Mouse (Mus musculus) large intestine, adult 2 months (tissue): Measurements from ENCODE around the gene Rnase4. TPM values are rescaled to one million over a fixed set of nuclear protein-coding genes. Genes with fewer than 3 reads are reported as not detected.

Source experiments
- DNase-seq: peaks from one replicate; pipeline ENCODE4 v3.0.0-alpha.2; 2012; ENCODE audit warnings: low read depth, low spot score
- WGBS: fragments of 180-500 bp; shearing (Covaris S2); methylation state at CpG from one replicate; pipeline ENCODE4 v1.1.7; 2018; 5-methylcytosine and 5-hydroxymethylcytosine counted together
- polyA plus RNA-seq: library from polyadenylated mRNA; depleted of rRNA; stranded (reverse); fragments of >200 nt; gene quantifications from 2 replicates; pipeline ENCODE4 v1.2.3, GENCODE M21; 2012; rRNA removed

Rnase4 gene
- polyA plus RNA-seq: 205 and 226 TPM in 2 replicates

DNA sequence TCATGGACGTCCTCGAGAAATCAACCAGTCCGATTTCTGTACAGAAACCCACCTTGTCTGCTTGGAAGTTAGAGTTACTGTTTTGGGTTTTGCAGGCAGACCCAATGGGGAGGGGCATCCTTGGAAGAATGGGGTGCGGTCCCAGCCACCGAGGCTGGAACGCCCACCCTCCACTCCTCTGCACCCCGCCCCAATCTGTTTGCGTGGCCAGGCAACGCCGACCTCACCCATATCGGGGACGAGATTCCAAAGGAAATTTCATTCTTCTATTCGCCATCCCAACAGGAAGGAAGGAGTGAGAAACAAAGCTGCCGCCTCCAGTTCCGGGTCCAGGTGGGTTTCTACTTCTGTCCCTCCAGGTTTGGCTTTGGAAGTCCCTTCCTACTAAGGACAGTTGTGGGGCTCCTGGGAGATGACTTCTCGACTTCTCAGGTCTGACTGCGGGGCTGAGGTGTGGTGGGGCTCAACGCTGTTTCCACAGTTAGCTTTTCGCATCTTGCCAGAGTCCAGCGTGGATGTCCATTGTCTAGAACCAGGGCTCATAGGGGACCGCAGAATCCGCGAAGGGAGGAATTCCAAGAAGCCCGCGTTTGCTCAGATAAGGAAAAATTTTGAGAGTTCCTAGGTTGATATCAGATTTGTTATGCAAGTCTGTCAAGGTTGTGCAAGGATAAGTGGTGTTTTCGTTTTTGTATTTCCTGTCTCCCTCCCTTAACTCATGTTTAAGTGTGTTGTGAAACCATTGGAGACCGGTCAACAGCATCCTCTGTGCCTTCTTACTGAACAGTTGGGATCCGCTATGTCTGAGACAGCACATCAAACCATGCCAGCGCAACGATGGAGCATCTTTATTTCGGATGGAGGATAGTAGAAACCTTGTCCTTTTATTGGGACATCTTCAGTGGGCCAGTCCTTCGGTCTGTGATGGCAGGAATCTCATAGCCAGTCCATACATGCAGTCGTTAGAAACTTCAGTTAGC is at the start of gene Rnase4, which contains the start of gene Ang:
Gene Rnase4, plus strand, starts transcription at position 157 of the 980 bp plus-strand sequence.
Gene Ang, plus strand, starts transcription at position 230 of the 980 bp plus-strand sequence.
- WGBS: 5% methylated on average over 33 of the region's 33 CpGs
- no peak for DNase-seq

DNA sequence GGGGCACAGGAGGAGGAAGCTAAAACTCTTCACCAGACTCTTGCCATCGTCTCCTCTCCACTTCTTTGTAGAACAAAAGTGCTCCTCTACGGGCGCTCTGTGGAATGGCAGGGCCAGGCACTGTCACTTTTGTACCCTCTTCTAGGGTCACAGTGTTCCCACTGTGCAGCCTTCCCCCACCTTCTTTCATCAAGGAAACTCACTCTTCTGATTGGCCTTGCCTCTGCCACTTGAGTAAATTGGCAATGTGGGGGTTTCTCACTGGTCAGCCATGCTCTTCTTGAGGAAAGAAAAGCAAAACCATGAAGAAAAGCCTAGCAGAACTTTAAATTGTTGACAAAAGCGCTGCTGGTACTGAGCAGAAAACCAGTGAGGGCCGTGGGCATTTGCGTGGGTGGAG is 49.1 kb upstream of the Rnase4 start, which contains the start of gene Rnase9:
Gene Rnase9, minus strand, starts transcription at position 101 of the 400 bp plus-strand sequence.
- WGBS: 89% methylated on average over 6 of the region's 6 CpGs
- no peak for DNase-seq

DNA sequence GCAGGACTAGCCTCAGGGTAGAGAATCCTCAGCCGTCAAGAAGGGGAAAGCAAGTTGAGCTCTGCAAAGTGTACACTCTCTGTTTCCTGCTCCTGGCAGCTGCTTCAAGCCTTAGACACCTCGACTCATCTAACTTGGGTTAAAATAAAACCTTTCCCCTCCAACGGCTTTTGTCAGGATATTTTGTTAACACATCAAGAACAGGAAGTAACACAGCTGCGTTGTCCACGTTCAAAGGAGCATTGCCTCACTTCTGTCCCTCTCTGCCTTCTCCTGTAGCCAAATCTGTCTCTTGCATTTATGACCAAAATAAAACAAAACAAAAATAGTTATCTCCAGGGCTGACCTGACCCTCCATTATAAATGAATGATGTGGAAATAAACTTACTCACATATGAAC is 43.0 kb upstream of the Rnase4 start:
- 12% methylated on average over 5 of the region's 5 CpGs for WGBS
- DNase-seq: no peak

DNA sequence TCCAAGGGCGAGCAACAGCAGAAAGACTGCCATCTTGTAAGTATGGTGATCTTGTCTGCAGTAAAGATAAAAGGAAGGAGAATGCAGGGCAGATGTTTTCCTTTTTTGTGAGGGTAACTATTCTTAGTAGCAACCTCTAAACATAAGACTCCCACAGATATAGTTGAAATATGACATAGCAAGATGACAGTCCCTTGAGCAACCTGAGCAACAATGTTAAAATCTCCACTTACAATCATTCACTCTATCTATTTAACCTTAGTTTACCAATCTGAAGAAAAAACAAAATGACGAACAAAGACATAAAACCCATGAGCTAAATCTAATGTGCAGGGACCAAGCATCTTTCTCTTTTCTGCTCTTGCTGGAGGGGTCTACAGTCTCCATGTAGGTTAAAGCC is 40.8 kb upstream of the Rnase4 start, which contains the start of gene Rnase11:
Gene Rnase11, minus strand, starts transcription at position 101 of the 400 bp plus-strand sequence.
- WGBS: 85% methylated on average over 2 of the region's 2 CpGs
- DNase-seq: no peak

DNA sequence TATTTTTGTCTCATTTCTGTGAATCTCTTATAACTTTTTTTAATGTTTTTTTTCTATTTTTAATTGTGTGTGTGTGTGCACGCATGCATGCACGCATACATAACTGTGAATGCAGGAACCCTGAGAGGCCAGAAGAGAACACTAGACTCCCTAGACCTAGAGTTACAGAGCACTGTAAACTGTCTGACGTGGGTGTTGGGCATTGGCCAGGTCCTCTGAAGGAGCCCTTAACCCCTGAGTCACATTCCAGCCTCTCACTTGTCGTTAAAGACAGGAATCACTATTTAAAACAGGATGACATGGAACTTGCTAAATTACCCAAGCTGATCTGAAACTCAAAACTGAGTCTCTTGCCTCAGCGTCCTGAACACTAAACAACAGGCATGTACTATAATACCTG is 38.9 kb upstream of the Rnase4 start:
- 49% methylated on average over 5 of the region's 5 CpGs for WGBS
- DNase-seq: no peak

DNA sequence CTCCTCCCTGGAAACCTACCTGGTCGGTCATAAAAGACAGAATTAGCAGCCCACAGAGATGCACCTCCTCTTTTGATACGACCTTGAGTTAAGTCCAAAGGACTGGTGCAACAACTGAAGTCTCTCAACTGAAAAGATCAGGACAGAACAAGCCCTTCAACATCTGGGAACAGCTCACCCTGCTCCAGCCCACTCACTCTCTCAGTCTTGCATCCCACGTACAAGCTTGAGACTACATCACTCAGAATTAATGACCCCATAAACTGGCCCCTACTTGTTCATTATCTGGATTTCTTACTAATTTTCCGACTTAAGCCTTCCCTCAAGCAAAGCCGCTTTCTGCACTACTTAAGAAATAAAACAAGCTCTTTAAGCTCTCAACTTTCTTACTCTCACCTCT is 37.7 kb upstream of the Rnase4 start:
- no peak for DNase-seq
- 56% methylated on average over 5 of the region's 5 CpGs for WGBS

DNA sequence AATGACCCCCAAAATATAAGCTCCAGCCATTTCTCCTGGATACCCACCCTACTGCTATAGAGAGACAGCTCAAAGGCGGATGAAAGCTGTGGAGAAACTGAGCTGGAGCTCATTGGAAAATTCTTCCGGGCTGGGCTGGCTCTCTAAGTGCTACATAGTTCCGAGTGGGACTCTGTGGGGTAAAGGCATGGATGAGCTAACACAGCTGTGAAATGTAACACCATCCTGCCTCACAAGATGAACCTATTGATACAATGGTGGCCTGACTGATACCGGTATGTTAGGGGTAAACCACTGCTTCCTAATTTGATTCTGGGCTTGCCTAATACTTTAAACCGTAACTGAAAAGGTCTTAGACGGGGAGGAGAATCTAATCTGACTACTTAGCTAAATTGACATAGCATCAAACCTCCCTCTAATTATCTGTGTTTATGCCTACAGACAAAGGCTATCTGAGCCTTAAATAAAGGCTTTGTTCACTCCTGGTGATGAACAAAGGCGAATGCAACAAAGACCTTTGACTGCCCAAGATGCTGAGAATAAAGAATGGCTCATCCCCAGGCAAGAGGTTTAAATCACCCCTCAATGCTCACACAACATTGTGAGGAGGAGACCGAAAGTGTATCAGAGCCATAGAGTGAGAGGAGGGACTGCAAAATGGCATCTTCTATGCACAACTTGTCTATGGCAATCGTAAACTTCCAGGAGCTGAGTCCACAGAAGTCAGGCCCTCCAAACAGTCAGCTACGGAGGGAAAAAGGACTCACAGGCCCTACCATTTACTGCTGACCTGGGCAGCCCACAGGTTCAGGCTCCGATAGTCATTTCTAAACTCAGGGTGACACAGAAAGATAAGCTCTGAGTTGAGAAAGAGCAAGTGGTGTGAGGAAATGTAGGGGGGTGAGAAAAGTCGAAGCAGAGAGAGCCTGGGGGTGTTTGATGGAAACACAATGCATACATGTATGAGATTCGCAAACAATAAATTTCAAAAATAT is 36.3 kb upstream of the Rnase4 start:
- DNase-seq: no peak
- 81% methylated on average over 13 of the region's 13 CpGs for WGBS

DNA sequence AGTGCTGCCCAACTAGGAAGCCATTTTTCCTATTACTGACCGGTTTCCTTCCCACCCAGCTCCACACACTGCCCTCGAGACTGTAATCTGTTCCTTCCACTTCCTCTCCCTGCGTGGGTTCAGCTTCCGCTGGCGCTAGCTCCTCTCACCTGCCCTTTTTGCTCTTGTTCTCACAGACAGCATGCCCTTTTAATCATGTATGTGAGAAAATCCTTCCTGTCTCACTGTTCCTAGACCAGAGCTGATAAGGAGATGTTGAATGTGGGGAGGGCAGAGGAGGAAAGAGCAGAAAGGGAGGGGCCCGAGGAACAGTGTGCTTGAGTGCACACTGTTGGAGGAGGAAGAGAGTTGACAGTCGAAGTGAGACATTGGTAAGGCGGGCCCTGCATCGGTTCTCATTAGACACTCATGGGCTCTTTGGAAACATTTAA is 33.5 kb upstream of the Rnase4 start, which contains the start of gene Rnase12:
Gene Rnase12, minus strand, starts transcription at position 261 of the 431 bp plus-strand sequence.
- DNase-seq: no peak
- WGBS: 20% methylated on average over 9 of the region's 9 CpGs

DNA sequence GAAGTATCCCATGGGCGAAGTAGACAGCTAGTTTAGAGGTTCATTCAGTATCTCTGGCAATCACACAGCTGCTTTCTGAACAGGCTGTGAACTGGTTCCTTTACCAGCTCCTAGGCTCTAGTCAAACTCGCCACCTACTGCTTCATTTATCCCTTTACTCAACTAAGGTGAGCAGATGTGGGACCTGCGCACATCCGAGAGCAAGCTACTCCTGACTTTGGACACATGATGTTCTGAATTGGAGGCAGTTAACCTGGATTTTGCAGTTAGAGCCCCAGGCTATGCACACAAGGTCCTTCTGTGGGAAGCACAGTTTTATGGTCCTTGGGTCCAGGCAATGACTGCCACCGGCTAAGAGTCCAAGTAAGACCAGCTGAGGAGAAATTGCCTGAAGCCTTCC is 30.1 kb upstream of the Rnase4 start:
- 89% methylated on average over 5 of the region's 5 CpGs for WGBS
- no peak for DNase-seq

DNA sequence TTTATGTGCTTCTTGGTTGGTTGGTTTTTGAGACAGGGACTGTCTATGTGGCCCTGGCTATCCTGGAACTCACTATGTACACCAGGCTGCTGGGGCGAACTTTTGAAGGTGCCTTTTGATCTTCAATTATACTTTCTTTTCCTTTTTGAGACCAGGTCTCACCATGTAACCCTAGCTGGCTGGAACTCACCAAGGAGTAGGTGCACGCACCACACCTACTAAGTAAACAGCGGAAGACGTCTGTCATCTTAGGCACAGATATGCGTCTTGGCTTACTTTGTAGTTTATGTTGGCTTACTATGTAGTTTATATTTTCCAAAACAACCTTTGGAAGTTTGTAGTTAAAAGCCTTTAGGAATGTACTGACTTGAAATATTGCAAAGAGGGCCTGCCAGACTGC is 21.9 kb upstream of the Rnase4 start:
- no peak for DNase-seq
- 28% methylated on average over 5 of the region's 5 CpGs for WGBS

DNA sequence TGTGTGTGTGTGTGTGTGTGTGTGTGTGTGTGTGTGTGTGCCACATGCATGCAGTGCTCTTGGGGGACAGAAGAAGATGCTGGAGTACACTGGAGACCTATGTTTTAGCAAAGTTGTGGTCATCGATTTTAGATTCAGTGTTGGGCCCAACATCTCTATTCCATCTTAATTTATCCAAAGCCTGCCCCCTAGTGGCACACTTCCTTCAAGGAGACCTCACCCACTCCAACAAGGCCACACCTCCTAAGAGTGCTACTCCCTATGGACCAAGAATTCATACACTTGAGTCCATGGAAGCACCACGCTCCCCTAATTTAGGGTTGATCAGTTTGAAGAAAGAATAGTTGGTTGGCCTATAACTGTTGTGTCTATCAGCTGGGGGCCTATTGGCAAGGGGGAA is 21.3 kb upstream of the Rnase4 start:
- DNase-seq: no peak
- WGBS: 81% methylated on average over 2 of the region's 2 CpGs

DNA sequence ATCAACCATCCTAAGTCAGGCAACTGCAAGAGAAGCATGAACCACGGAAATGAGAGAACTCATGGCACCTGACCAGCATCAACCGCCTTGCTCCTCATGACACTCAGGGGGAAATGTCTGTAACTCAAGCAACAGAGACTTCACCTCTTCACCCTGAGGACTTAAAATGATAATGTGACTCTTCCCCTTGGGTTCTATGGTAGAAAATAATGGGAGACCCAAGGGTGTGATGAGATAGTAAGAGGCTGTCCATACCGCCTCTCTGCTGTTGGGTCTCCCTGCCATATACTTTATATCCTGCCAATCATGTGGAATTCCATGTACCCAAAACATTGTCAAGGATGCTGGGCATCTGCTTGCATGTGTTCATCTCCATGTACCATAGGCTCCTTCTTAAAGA is 16.5 kb upstream of the Rnase4 start, which contains the start of gene Olfr750:
Gene Olfr750, minus strand, starts transcription at position 101 of the 400 bp plus-strand sequence.
- 92% methylated on average over 3 of the region's 3 CpGs for WGBS
- DNase-seq: no peak

DNA sequence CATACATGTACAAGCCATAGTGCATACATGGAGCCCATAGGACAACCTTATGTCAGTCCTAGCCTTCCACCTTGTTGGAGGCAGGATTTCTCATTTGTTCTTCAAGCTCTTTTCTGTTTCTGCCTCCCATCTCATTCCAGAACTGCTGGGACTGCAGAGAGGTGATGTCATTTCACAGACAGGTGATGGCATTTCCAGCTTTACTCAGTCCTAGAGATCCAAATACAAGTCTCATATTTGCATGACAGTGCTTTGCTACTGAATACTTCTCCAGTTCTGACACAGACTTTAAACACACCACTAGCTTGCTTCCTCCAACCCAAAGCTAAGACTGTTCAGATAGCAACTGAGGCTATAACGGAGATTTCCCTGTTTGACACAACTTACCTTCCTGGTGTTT is 11.7 kb upstream of the Rnase4 start:
- DNase-seq: no peak
- WGBS: 92% methylated on average over 1 of the region's 1 CpGs

DNA sequence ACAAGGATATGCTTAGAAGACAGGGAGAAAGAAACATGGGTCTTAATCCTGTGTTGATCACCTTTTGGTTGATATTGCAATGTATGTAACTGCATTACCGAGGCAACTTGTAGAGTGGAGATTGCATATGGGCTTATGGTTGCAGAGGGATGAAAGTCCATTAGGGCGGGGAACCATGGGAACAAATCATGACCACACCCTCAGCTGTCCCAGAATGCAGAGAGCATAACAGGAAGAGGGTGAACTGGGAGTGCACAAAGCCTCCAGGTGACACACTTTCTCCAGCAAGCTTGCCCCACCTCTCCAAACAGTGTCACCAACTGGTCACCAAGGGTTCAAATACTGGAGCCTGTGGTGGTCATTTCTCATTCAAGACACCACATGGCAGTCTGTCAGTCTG is 9.8 kb upstream of the Rnase4 start:
- no peak for DNase-seq
- WGBS: 53% methylated on average over 2 of the region's 2 CpGs

DNA sequence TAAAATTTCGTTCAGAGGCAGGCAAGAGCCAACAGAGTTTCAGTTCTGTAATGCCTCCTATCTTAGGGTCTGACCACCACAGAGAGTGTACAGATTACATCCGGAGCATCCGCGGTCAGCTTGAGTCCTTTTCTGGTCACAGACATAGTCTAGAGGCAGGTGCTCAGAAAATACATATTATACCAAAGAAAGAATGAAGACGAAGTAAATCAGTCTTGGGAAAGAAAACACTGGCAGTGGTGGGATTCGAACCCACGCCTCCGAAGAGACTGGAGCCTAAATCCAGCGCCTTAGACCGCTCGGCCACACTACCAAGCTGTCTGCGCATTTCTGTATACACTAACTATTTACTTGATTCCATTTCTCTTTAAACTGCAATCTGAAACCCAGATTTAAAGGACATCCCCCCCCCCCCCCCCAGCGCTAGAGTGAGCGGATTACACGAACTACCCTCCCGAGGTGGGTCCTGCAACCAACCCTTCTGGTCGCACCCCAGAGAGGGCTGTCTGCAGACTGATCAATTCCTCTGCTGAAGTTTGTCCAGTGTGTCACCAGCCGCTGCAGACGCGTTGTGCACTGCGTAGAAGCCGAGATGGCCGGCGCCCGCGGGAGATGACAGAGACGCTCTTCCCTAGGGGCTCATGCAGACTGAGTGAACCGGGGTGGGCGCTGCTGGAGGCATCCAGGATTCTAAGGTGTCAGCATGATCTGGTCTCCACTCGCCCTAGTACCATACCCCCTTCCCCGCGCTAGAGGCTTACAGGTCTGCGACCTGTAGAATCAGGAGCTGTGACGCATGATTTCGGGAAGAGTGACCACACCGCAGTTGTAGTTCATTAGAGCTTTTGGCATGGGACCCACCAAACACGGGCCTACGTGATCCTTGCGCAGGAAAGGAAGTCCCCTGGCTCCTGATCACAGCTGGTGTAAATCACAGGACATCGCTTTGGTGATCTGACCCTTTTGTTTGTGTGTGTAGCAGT is 8.0 kb upstream of the Rnase4 start:
- no peak for DNase-seq
- 13% methylated on average over 40 of the region's 40 CpGs for WGBS

DNA sequence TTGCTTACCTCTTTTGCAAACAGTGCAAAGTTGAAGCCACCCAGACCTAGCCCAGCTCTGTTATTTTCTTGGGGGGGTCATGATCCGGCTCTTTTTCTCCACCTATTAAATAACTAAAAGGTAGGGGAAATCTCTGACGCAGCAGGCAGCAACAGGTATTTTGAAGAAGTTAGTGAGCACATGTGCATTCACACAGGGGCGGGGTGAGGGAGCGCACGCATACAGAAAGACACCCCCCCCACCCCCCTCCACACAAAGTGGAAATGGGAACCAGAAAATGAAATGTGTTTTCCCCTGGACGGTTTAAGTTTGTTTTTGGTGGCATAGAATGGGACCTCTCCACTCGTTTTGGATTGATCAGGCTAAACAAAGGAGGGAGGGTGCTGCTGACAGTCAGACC is 7.1 kb upstream of the Rnase4 start:
- no peak for DNase-seq
- WGBS: 50% methylated on average over 7 of the region's 7 CpGs

DNA sequence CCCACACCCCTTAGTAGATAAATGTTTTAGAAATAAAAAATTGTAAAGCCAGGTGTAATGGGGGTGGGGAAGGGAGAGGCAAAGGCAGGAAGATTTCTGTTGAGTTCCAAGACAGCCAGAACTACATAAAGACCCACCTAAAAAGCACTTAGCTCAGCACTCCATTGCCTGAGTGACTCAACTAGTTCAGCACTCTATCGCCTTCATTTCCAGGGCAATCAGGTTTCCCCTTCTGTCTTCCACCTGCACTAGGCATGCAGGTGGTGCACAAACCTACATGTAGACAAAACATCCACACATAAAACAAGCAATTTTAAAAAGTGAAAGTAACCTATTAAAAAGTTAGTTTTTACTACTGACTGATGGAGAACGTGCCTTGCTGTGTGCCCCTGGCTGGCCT is 5.8 kb upstream of the Rnase4 start:
- 64% methylated on average over 2 of the region's 2 CpGs for WGBS
- DNase-seq: no peak

DNA sequence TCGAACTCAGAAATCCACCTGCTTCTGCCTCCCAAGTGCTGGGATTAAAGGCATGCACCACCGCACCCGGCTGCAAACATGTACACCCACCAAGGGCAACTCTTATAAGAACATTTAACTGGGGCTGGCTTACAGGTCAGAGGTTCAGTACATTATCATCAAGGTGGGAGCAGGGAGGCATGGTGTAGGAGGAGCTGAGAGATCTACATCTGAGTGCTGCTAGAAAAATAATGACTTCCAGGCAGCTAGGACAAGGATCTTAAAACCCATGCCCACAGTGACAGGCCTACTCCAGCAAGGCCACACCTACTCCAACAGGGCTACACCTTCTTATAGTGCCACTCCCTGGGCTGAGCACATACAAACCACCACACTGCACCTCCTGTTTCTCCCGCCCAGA is 5.0 kb upstream of the Rnase4 start:
- DNase-seq: no peak
- WGBS: 56% methylated on average over 4 of the region's 4 CpGs

DNA sequence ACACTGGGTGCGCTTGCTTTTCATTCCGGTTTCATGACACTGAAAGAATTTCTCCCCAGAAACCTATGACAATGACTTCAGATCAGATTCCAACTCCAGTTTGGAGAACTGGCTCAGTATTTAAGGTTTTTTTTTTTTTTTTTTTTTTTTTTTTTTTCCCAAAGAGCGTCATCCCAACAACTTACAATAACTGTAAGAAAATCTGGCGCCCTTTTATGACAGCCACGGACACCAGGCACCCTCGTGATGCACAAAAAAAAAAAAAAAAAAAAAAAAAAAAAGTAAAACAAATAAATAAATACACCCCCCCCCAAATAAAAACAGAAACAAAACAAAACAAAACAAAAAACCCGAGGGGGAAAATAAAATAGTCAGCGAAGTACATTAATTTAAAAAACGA is 3.1 kb upstream of the Rnase4 start:
- DNase-seq: no peak
- 26% methylated on average over 9 of the region's 9 CpGs for WGBS
